Mouse (Mus musculus): ENCODE results near the gene Kpna6. TPM values are rescaled to one million over a fixed set of nuclear protein-coding genes. Genes with fewer than 3 reads are reported as not detected.

Gene Kpna6
- polyA plus RNA-seq, 1 experiment: 130 TPM

- Histone ChIP-seq H3K27ac (ENCODE audit: insufficient read depth, low read length) (peak within 1 kb of the TSS; percentile 60), H3K4me1 (ENCODE audit: control insufficient read depth, insufficient read depth, low read length) (no peaks in the 10 kb centered on the region), H3K27me3 (ENCODE audit: control insufficient read depth, insufficient read depth, low read length, poor library complexity, severe bottlenecking) (no peaks in the 10 kb centered on the region), H3K9ac (ENCODE audit: low read depth, poor library complexity, severe bottlenecking) (peak within 1 kb of the TSS; percentile 81), H3K4me3 (ENCODE audit: low read depth, low read length) (peak within 1 kb of the TSS; percentile 97), H3K36me3 (ENCODE audit: control insufficient read depth, insufficient read depth, low read length, poor library complexity, severe bottlenecking) (peaks cover 37% of the 10 kb centered on the region), H3K9me3 (replicated peaks; ENCODE audit: control insufficient read depth, insufficient read depth, low read length, poor library complexity, severe bottlenecking) (no peaks in the 10 kb centered on the region)
- TF ChIP-seq CTCF (IDR thresholded peaks at IDR 0.05; ENCODE audit: low read depth, low read length) (no peak), POLR2A (IDR thresholded peaks at IDR 0.05; ENCODE audit: insufficient read depth, low read length) (peak; percentile 81), EP300 (IDR thresholded peaks at IDR 0.05; ENCODE audit: insufficient read depth, low read depth, low read length) (0 out of 2 replicates have a peak, but pooled peaks have one; percentile 56)
These were observed 31.7 kb downstream of the Kpna6 start, which contains the start of gene Txlna for GRCm38 (mm10) chr4:129640638-129641467. Gene Txlna, minus strand, starts transcription at chr4:129641065.

DNA sequence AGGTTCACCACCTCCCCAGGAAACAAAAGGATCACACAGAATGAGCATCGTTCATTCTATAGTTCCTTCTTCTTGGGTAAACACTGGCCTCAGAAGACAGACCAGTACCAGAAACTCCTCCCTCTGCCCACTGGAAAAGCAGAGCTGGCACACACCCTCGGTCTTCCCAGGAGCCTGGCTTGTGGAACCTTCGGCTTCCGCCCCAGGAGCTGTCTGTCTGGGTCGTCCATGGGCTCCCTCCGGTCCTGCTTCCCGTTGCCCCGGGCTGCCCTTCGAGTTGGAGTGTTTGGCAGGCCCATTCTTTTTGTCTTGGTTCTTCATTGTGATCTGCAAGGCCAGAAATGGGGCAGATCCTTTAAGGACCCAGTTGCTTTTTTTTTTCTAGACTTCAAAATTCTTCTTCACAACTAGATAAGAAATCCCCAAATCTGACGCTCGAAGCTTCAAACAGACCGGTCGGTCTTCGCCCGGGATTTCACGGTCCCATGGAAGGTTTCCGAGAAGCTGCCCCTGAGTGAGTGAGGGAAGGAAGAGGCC, 32.4 kb downstream of the Kpna6 start:
- H3K27ac ChIP-seq (ENCODE audit: insufficient read depth, low read length): no peak overlapping the region
- H3K9ac ChIP-seq (ENCODE audit: low read depth, poor library complexity, severe bottlenecking): peak overlapping the region; percentile 81
- H3K4me1 ChIP-seq (ENCODE audit: control insufficient read depth, insufficient read depth, low read length): no peaks in the 10 kb centered on the region
- no peak for TF ChIP-seq EP300 (IDR thresholded peaks at IDR 0.05; ENCODE audit: insufficient read depth, low read depth, low read length)
- H3K36me3 ChIP-seq (ENCODE audit: control insufficient read depth, insufficient read depth, low read length, poor library complexity, severe bottlenecking): peaks cover 37% of the 10 kb centered on the region
- H3K27me3 ChIP-seq (ENCODE audit: control insufficient read depth, insufficient read depth, low read length, poor library complexity, severe bottlenecking): no peaks in the 10 kb centered on the region
- no peaks in the 10 kb centered on the region for H3K9me3 ChIP-seq (replicated peaks; ENCODE audit: control insufficient read depth, insufficient read depth, low read length, poor library complexity, severe bottlenecking)
- H3K4me3 ChIP-seq (ENCODE audit: low read depth, low read length): peak overlapping the region; percentile 97

- Histone ChIP-seq H3K9me3 (replicated peaks; ENCODE audit: control insufficient read depth, insufficient read depth, low read length, poor library complexity, severe bottlenecking) (no peaks in the 10 kb centered on the region), H3K36me3 (ENCODE audit: control insufficient read depth, insufficient read depth, low read length, poor library complexity, severe bottlenecking) (peaks cover 44% of the 10 kb centered on the region), H3K27ac (ENCODE audit: insufficient read depth, low read length) (no peak overlapping the region), H3K27me3 (ENCODE audit: control insufficient read depth, insufficient read depth, low read length, poor library complexity, severe bottlenecking) (no peaks in the 10 kb centered on the region), H3K4me3 (ENCODE audit: low read depth, low read length) (no peak overlapping the region), H3K4me1 (ENCODE audit: control insufficient read depth, insufficient read depth, low read length) (no peaks in the 10 kb centered on the region), H3K9ac (ENCODE audit: low read depth, poor library complexity, severe bottlenecking) (0 out of 2 replicates have a peak overlapping the region, but pooled peaks have one; percentile 81)
- TF ChIP-seq EP300 (IDR thresholded peaks at IDR 0.05; ENCODE audit: insufficient read depth, low read depth, low read length): no peak
- TF ChIP-seq CTCF (IDR thresholded peaks at IDR 0.05; ENCODE audit: low read depth, low read length): no peak
- no peak for TF ChIP-seq POLR2A (IDR thresholded peaks at IDR 0.05; ENCODE audit: insufficient read depth, low read length)
These were observed 33.3 kb downstream of the Kpna6 start for GRCm38 (mm10) chr4:129639221-129639620.

DNA sequence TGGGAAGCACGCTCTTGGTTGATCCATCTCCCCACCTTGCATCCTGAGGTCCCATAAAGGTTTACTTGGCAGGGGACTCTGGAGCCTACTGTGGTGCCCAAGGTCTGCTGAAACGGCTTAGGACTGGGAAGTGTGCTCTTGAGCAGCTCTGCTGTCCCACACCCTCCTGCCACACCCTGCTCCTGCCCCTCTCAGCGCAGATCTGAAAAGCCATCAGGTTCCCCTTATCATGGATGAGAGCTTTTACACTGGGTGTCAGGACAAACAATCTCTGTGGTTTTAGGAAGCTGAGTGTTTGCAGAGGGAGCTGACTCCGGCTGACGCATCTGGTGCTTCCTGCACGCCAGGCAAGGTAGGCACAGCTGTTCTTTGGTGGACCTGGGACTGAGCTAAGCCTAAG, 38.7 kb downstream of the Kpna6 start:
- Histone ChIP-seq H3K9ac (ENCODE audit: low read depth, poor library complexity, severe bottlenecking) (no peak overlapping the region), H3K4me1 (ENCODE audit: control insufficient read depth, insufficient read depth, low read length) (no peaks in the 10 kb centered on the region), H3K4me3 (ENCODE audit: low read depth, low read length) (no peak overlapping the region), H3K27ac (ENCODE audit: insufficient read depth, low read length) (no peak overlapping the region), H3K9me3 (replicated peaks; ENCODE audit: control insufficient read depth, insufficient read depth, low read length, poor library complexity, severe bottlenecking) (no peaks in the 10 kb centered on the region), H3K36me3 (ENCODE audit: control insufficient read depth, insufficient read depth, low read length, poor library complexity, severe bottlenecking) (peaks cover 84% of the 10 kb centered on the region), H3K27me3 (ENCODE audit: control insufficient read depth, insufficient read depth, low read length, poor library complexity, severe bottlenecking) (no peaks in the 10 kb centered on the region)
- TF ChIP-seq EP300 (IDR thresholded peaks at IDR 0.05; ENCODE audit: insufficient read depth, low read depth, low read length) (no peak), POLR2A (IDR thresholded peaks at IDR 0.05; ENCODE audit: insufficient read depth, low read length) (no peak), CTCF (IDR thresholded peaks at IDR 0.05; ENCODE audit: low read depth, low read length) (no peak)

- no peak for TF ChIP-seq CTCF (IDR thresholded peaks at IDR 0.05; ENCODE audit: low read depth, low read length)
- TF ChIP-seq EP300 (IDR thresholded peaks at IDR 0.05; ENCODE audit: insufficient read depth, low read depth, low read length): no peak
- no peak for TF ChIP-seq POLR2A (IDR thresholded peaks at IDR 0.05; ENCODE audit: insufficient read depth, low read length)
- no peak overlapping the region for H3K4me3 ChIP-seq (ENCODE audit: low read depth, low read length)
- H3K4me1 ChIP-seq (ENCODE audit: control insufficient read depth, insufficient read depth, low read length): no peaks in the 10 kb centered on the region
- peaks cover 81% of the 10 kb centered on the region for H3K36me3 ChIP-seq (ENCODE audit: control insufficient read depth, insufficient read depth, low read length, poor library complexity, severe bottlenecking)
- no peak overlapping the region for H3K27ac ChIP-seq (ENCODE audit: insufficient read depth, low read length)
- H3K9me3 ChIP-seq (replicated peaks; ENCODE audit: control insufficient read depth, insufficient read depth, low read length, poor library complexity, severe bottlenecking): no peaks in the 10 kb centered on the region
- no peak overlapping the region for H3K9ac ChIP-seq (ENCODE audit: low read depth, poor library complexity, severe bottlenecking)
- no peaks in the 10 kb centered on the region for H3K27me3 ChIP-seq (ENCODE audit: control insufficient read depth, insufficient read depth, low read length, poor library complexity, severe bottlenecking)
These were observed 40.7 kb downstream of the Kpna6 start for GRCm38 (mm10) chr4:129631867-129632266.

DNA sequence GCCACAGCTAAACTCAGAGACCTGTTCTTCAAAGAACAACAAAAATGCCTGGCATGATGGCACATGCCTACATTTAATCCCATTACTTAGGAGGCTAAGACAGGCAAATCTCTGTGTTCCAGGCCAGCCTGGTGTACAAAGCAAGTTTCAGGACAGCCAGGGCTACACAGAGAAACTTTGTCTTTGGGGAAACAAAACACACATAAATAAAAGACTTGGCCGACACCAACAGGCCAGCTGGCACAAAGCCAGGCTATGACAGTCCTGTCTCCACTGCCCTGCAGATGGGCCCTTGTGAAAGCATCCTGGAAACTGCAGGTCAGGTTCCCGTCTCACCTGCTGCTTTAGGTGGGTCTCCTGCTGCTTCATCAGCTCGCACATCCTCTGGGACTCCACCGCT, 41.6 kb downstream of the Kpna6 start:
- no peaks in the 10 kb centered on the region for H3K27me3 ChIP-seq (ENCODE audit: control insufficient read depth, insufficient read depth, low read length, poor library complexity, severe bottlenecking)
- H3K27ac ChIP-seq (ENCODE audit: insufficient read depth, low read length): no peak overlapping the region
- H3K36me3 ChIP-seq (ENCODE audit: control insufficient read depth, insufficient read depth, low read length, poor library complexity, severe bottlenecking): peaks cover 73% of the 10 kb centered on the region
- no peak overlapping the region for H3K9ac ChIP-seq (ENCODE audit: low read depth, poor library complexity, severe bottlenecking)
- H3K4me3 ChIP-seq (ENCODE audit: low read depth, low read length): no peak overlapping the region
- no peaks in the 10 kb centered on the region for H3K9me3 ChIP-seq (replicated peaks; ENCODE audit: control insufficient read depth, insufficient read depth, low read length, poor library complexity, severe bottlenecking)
- TF ChIP-seq CTCF (IDR thresholded peaks at IDR 0.05; ENCODE audit: low read depth, low read length) (no peak), EP300 (IDR thresholded peaks at IDR 0.05; ENCODE audit: insufficient read depth, low read depth, low read length) (no peak), POLR2A (IDR thresholded peaks at IDR 0.05; ENCODE audit: insufficient read depth, low read length) (no peak)
- no peaks in the 10 kb centered on the region for H3K4me1 ChIP-seq (ENCODE audit: control insufficient read depth, insufficient read depth, low read length)
